Mouse (Mus musculus): ENCODE measurements around the gene Pdp2. TPM values are rescaled to one million over a fixed set of nuclear protein-coding genes. Genes with fewer than 3 reads are reported as not detected.
A peak's percentile ranks its signal among the peaks of the same experiment; 100 is the strongest.

Gene Pdp2
- polyA plus RNA-seq, 1 experiment from 2014 or later, result 12.2 TPM

- Histone ChIP-seq H3K9ac (ENCODE audit: low read depth, low read length) (no peak overlapping the region), H3K4me1 (replicated peaks; ENCODE audit: control insufficient read depth, insufficient read depth, low read length) (no peaks in the 10 kb centered on the region), H3K27ac (ENCODE audit: low read depth, low read length) (no peak overlapping the region), H3K4me3 (ENCODE audit: low read depth, low read length) (no peak overlapping the region), H3K36me3 (ENCODE audit: control insufficient read depth, insufficient read depth) (no peaks in the 10 kb centered on the region), H3K4me2 (replicated peaks; ENCODE audit: low read depth) (no peak overlapping the region), H3K27me3 (replicated peaks; ENCODE audit: control insufficient read depth, insufficient read depth, low read length) (no peaks in the 10 kb centered on the region; the same call in 1 of the 2 replicates), H3K9me3 (ENCODE audit: control insufficient read depth) (no peaks in the 10 kb centered on the region)
- TF ChIP-seq CTCF (IDR thresholded peaks at IDR 0.05; ENCODE audit: low read depth), result no peak
- ATAC-seq, result no peak
These were observed 30.5 kb upstream of the Pdp2 start for GRCm38 (mm10) chr8:104560731-104561130.

- Histone ChIP-seq H3K36me3 (ENCODE audit: control insufficient read depth, insufficient read depth) (no peaks in the 10 kb centered on the region), H3K27ac (ENCODE audit: low read depth, low read length) (no peak overlapping the region), H3K4me2 (replicated peaks; ENCODE audit: low read depth) (peak overlapping the region; percentile 21; the same call in 1 of the 2 replicates), H3K9ac (ENCODE audit: low read depth, low read length) (no peak overlapping the region), H3K4me3 (ENCODE audit: low read depth, low read length) (no peak overlapping the region), H3K9me3 (ENCODE audit: control insufficient read depth) (no peaks in the 10 kb centered on the region), H3K4me1 (replicated peaks; ENCODE audit: control insufficient read depth, insufficient read depth, low read length) (no peaks in the 10 kb centered on the region), H3K27me3 (replicated peaks; ENCODE audit: control insufficient read depth, insufficient read depth, low read length) (no peaks in the 10 kb centered on the region)
- peak; percentile 94 for TF ChIP-seq CTCF (IDR thresholded peaks at IDR 0.05; ENCODE audit: low read depth)
- 13% methylated on average over 22 of the region's 22 CpGs for WGBS
- ATAC-seq, result peak; percentile 88
These were observed 26.4 kb upstream of the Pdp2 start for GRCm38 (mm10) chr8:104564633-104565456.

- H3K4me2 ChIP-seq (replicated peaks; ENCODE audit: low read depth), result no peak overlapping the region
- no peak overlapping the region for H3K9ac ChIP-seq (ENCODE audit: low read depth, low read length)
- no peak overlapping the region for H3K4me3 ChIP-seq (ENCODE audit: low read depth, low read length)
- no peak for ATAC-seq
- no peaks in the 10 kb centered on the region for H3K9me3 ChIP-seq (ENCODE audit: control insufficient read depth)
- no peaks in the 10 kb centered on the region for H3K4me1 ChIP-seq (replicated peaks; ENCODE audit: control insufficient read depth, insufficient read depth, low read length)
- 92% methylated on average over 5 of the region's 5 CpGs for WGBS
- no peak overlapping the region for H3K27ac ChIP-seq (ENCODE audit: low read depth, low read length)
- H3K27me3 ChIP-seq (replicated peaks; ENCODE audit: control insufficient read depth, insufficient read depth, low read length), result no peaks in the 10 kb centered on the region
- no peak for TF ChIP-seq CTCF (IDR thresholded peaks at IDR 0.05; ENCODE audit: low read depth)
- no peaks in the 10 kb centered on the region for H3K36me3 ChIP-seq (ENCODE audit: control insufficient read depth, insufficient read depth)
These were observed 25.8 kb upstream of the Pdp2 start for GRCm38 (mm10) chr8:104565457-104565798.

GRCm38 (mm10) chr8:104569559-104569958 lies 21.7 kb upstream of the Pdp2 start:
- Histone ChIP-seq H3K4me1 (replicated peaks; ENCODE audit: control insufficient read depth, insufficient read depth, low read length) (no peaks in the 10 kb centered on the region), H3K27ac (ENCODE audit: low read depth, low read length) (no peak overlapping the region), H3K36me3 (ENCODE audit: control insufficient read depth, insufficient read depth) (no peaks in the 10 kb centered on the region), H3K4me2 (replicated peaks; ENCODE audit: low read depth) (no peak overlapping the region), H3K27me3 (replicated peaks; ENCODE audit: control insufficient read depth, insufficient read depth, low read length) (no peaks in the 10 kb centered on the region), H3K4me3 (ENCODE audit: low read depth, low read length) (no peak overlapping the region), H3K9ac (ENCODE audit: low read depth, low read length) (no peak overlapping the region), H3K9me3 (ENCODE audit: control insufficient read depth) (no peaks in the 10 kb centered on the region)
- ATAC-seq, result no peak
- peak; percentile 70 for TF ChIP-seq CTCF (IDR thresholded peaks at IDR 0.05; ENCODE audit: low read depth)
- 38% methylated on average over 1 of the region's 1 CpGs for WGBS

- Histone ChIP-seq H3K4me3 (ENCODE audit: low read depth, low read length) (peak overlapping the region; percentile 42), H3K9me3 (ENCODE audit: control insufficient read depth) (no peaks in the 10 kb centered on the region), H3K36me3 (ENCODE audit: control insufficient read depth, insufficient read depth) (no peaks in the 10 kb centered on the region), H3K27ac (ENCODE audit: low read depth, low read length) (no peak overlapping the region), H3K4me2 (replicated peaks; ENCODE audit: low read depth) (peak overlapping the region; percentile 90), H3K4me1 (replicated peaks; ENCODE audit: control insufficient read depth, insufficient read depth, low read length) (no peaks in the 10 kb centered on the region), H3K9ac (ENCODE audit: low read depth, low read length) (no peak overlapping the region), H3K27me3 (replicated peaks; ENCODE audit: control insufficient read depth, insufficient read depth, low read length) (no peaks in the 10 kb centered on the region)
- WGBS, result 8% methylated on average over 26 of the region's 26 CpGs
- peak; percentile 41; the same call in 1 of the 2 replicates for ATAC-seq
- peak; percentile 82 for TF ChIP-seq CTCF (IDR thresholded peaks at IDR 0.05; ENCODE audit: low read depth)
These were observed 20.6 kb upstream of the Pdp2 start for GRCm38 (mm10) chr8:104570436-104571343.

GRCm38 (mm10) chr8:104576820-104577219 lies 14.4 kb upstream of the Pdp2 start:
- Histone ChIP-seq H3K27me3 (replicated peaks; ENCODE audit: control insufficient read depth, insufficient read depth, low read length) (no peaks in the 10 kb centered on the region), H3K9me3 (ENCODE audit: control insufficient read depth) (no peaks in the 10 kb centered on the region), H3K36me3 (ENCODE audit: control insufficient read depth, insufficient read depth) (no peaks in the 10 kb centered on the region), H3K9ac (ENCODE audit: low read depth, low read length) (no peak overlapping the region), H3K27ac (ENCODE audit: low read depth, low read length) (no peak overlapping the region), H3K4me3 (ENCODE audit: low read depth, low read length) (no peak overlapping the region), H3K4me1 (replicated peaks; ENCODE audit: control insufficient read depth, insufficient read depth, low read length) (no peaks in the 10 kb centered on the region), H3K4me2 (replicated peaks; ENCODE audit: low read depth) (no peak overlapping the region)
- TF ChIP-seq CTCF (IDR thresholded peaks at IDR 0.05; ENCODE audit: low read depth), result no peak
- ATAC-seq, result no peak
- 89% methylated on average over 3 of the region's 3 CpGs for WGBS

Data from intestine, postnatal 0 days (tissue).